Mouse (Mus musculus) kidney, adult 2 months (tissue): ENCODE data around the gene Slpi.

ENCODE experiments used
- CTCF ChIP-seq: fragments of 200-500 bp; conservative IDR thresholded peaks from 2 replicates; pipeline ENCODE4 v1.5.1; 2011; ENCODE audit warnings: low read depth, mild to moderate bottlenecking, control low read depth, low read length, moderate library complexity, mixed read lengths; ENCODE audit not compliant: insufficient read depth, insufficient read length
- POLR2A ChIP-seq: fragments of 200-500 bp; IDR thresholded peaks from one replicate; pipeline ENCODE4 v1.6.1; 2011; ENCODE audit warnings: low read depth, low read length, control low read depth

DNA sequence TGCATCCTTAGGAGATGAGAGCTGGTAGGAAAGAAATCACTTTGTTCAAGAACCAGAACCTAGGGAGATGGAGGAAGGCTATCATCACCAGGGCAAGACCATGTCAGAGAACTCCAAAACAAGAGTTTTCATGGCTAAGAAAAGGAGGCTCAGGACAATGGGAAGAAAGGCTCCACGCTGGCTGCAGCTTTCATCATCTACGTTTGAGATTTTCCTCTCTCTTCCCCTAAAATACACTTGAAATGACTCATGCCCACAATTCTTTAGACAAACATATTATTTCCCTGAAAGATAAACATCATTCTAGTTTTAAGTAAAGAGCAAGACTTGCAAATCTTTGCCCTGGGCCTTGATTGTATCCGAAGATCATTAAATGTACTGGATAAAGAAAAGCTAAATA is 17.5 kb downstream of the Slpi start:
- TF ChIP-seq CTCF: no peak
- no peak for TF ChIP-seq POLR2A
